Mouse (Mus musculus) lung, adult 2 months (tissue): ENCODE measurements around the gene Polr3e.

Source experiments
- CTCF ChIP-seq: fragments of 200-500 bp; IDR thresholded peaks from 2 replicates; pipeline ENCODE4 v1.5.1; 2011; ENCODE audit warnings: mild to moderate bottlenecking, low read length, control low read depth; ENCODE audit not compliant: insufficient read depth
- POLR2A ChIP-seq: fragments of 200-500 bp; IDR thresholded peaks from 2 replicates; pipeline ENCODE4 v1.6.1; 2011; ENCODE audit warnings: low read depth, mild to moderate bottlenecking, control low read depth, low read length, borderline replicate concordance; ENCODE audit errors: extremely low read depth

DNA sequence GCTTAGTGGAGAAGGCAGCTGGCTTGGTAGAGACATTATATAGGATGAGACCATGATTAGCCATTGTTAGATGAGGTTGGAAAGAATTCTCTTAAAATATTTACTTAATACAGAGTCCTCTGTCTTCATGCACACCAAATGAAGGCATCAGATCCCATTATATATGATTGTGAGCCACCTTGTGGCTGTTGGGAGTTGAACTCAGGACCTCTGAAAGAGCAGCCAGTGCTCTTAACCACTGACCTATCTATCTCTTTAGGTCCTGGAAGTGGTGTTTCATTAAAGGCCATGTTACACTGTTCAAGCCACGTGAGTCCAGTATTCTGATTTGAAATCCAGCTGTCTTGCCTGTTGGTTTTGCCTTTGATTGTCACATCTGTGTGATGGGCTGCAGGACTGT lies 4.2 kb upstream of the Polr3e start:
- no peak for TF ChIP-seq POLR2A
- no peak for TF ChIP-seq CTCF
